Mouse (Mus musculus) CD4-positive naive resting alpha-beta T cell, adult 76 days (primary cell): ENCODE results near the gene Plekhg1. TPM values are rescaled to one million over a fixed set of nuclear protein-coding genes. Genes with fewer than 3 reads are reported as not detected.

Experiments
- total RNA-seq: library from RNA; stranded (reverse); gene quantifications from one replicate; pipeline ENCODE4 v1.2.4, GENCODE M21; 2023

Gene Plekhg1
- total RNA-seq: not detected

DNA sequence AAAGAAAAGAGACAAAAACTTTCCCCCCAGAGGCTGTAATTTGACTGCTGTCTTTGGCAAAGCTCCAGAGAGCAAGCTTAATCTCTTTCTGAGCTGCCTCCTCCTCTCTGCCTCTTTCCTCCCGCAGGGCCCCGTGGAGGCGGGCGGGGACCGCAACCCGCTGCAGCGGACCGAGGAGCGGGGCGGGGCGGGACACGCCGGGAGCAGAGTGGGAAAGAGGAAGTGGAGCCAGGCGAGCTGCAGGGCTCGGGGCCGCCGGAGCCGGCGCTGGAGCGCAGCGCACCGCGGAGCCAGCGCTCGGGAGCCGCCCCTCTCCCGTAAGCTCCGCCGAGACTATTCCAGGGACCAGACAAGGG lies at the start of gene Plekhg1:
TSS of gene Plekhg1 (plus strand) at position 217 of the 356 bp plus-strand sequence.

DNA sequence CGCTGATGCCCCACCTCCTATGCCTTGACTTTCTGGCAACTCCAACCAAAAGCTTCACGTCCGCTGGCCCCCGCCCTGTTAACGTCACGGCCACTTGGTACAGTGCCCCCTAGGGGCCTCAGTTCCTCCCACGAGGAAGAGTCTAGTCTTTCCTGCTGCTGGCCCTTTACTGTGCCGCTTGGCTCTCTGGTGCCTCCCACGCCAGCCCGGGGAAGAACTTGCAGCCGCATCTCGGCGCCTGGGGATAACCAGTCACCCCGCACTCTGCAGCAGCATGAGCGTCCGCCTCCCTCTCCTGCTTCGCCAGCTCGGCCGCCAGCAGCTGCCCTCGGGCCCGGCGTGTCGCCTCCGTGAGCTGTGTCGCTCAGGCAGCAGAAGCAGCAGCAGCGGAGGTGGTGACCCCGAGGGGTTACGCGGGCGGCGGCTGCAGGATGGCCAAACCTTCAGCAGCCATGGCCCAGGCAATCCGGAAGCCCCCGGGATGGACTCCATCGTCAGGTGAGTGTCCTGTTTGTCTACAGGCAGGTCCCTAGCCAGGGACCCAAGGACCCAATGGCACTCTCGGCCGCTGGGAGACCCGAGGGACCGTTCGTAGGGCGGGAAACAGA lies 232.9 kb downstream of the Plekhg1 start, which contains the start of gene Mthfd1l:
TSS of gene Mthfd1l (plus strand) at position 138 of the 608 bp plus-strand sequence.

Other genes starting within 250 kb of the Plekhg1 start
- not detected for gene Iyd, start 200.1 kb upstream of the Plekhg1 start, total RNA-seq
- 41.3 TPM for gene Mthfd1l, start 232.8 kb downstream of the Plekhg1 start, total RNA-seq